Mouse (Mus musculus): ENCODE data around the gene Eva1b. TPM values are rescaled to one million over a fixed set of nuclear protein-coding genes. Genes with fewer than 3 reads are reported as not detected.

Gene Eva1b
- total RNA-seq, 2 experiments from 2014 or later, result 4.1 to 4.4 TPM

GRCm38 (mm10) chr4:126117116-126117515, 30.4 kb upstream of the Eva1b start:
- intact Hi-C loops (cut with DNase I), result no loop called here
- DNase-seq (ENCODE audit: low spot score in 2 of 2), result no peak

DNA sequence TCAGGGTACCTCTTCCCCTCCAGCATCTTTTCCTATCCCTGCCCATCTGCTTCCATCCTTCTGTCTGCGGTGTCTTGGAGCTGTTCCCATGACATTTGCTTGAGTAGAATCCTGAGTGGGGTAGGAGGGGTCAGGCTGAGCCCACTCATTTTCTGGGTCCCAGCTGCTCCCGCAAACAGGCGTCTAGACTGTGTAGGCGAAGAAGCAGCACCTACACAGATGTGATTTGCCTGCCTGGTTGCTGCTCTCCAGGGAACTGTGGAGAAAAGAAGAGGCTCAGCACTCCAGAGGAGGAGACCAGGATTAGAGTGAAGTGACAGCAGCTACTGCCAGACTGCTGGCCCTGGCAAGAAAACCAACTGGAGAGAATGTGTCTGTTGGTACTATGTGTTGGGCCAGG, 28.9 kb upstream of the Eva1b start:
- intact Hi-C loops (cut with DNase I), result loop anchor here (2.0 kb wide), 1 partner anchor 16 kb away; the partner anchor contains the start of gene Stk40
- DNase-seq (ENCODE audit: low spot score in 2 of 2), result peak; percentile 78 to 92

DNA sequence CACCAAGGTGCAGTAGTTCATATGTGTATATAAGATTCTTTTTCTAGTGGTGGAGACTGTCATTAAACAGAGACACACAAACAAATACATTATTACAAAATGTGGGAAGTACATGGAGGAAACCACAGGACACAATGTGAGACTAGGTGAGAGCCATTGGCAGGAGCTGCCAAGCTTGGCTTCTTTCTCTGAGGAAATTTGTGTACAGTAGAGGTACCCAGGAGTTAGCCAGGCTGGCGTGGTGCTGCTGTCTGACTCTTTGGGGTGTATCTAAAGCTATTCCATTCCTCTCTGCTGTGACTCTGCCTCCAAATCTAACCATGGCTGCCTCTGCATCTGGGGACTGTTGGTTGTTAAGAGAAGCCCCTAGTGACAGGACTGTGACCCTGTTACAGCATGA, 28.5 kb upstream of the Eva1b start:
- DNase-seq (ENCODE audit: low spot score in 2 of 2), result no peak
- intact Hi-C loops (cut with DNase I), result loop anchor here (2.0 kb wide), 1 partner anchor 16 kb away; the partner anchor contains the start of gene Stk40

DNA sequence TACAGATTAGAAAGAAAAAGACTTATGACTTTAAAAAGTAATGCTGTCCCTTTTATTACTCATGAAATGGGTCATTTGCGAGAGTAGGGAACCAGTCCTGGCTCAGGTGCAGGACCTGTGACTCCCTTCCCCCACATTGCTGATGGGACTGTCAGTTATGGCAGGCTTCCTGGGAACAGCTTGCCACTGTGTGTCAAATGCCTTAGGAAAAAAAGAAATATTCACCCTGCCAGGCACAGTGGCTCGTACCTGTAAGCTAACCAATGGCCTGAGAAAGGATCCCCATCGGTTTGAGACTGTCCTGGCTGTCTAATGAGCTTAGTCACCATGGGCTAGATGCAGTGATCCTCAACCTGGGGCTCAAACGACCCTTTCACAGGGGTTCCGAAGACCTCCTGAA, 27.5 kb upstream of the Eva1b start:
- DNase-seq (ENCODE audit: low spot score in 2 of 2), result no peak

DNA sequence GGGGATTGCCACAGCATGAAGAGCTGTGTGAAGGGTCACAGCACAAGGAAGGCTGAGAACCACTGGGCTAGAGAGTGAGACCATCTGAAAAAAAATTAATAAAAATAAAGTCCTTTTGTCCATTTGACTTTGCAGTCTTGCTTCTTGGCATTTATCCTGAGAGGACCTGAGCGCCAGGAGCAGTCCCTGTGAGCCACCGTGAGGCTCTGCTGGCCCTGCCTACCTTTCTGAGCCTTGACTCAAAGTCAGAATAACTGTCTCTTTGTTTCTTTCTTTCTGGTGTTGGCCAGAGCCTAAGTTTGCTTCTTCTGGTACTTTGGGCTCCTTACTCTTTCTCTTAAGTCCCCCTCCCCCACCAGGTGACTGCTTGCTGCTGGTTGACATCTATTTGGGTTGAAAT, 27.0 kb upstream of the Eva1b start:
- intact Hi-C loops (cut with DNase I), result no loop called here
- DNase-seq (ENCODE audit: low spot score in 2 of 2), result no peak

More for the DNA sequence above, 27.5 kb upstream of the Eva1b start:
- intact Hi-C loops (cut with DNase I), result no loop called here

GRCm38 (mm10) chr4:126123309-126124040, 24.1 kb upstream of the Eva1b start:
- intact Hi-C loops (cut with DNase I), result no loop called here
- peak; percentile 52 to 78 for DNase-seq (ENCODE audit: low spot score in 2 of 2)

DNA sequence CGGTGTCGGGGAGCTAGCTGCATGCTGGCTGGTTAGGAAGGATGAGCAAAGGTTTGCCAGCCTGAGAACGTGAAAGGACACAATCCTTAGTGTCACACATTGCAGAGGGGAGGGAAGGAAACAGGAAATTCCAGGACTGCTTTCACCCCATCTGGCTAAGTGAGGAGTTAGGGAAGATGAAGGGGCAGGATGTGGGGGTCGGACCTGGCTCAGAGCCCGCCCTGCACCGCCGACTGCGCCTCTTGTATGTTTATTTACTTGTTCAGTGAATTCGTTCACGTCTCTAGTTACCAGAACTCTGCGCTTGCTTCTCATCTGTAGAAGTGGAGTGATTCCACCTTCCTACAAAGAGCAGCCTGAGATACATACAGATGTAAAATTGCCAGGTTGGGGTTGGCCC, 17.0 kb upstream of the Eva1b start:
- DNase-seq (ENCODE audit: low spot score in 2 of 2), result no peak
- intact Hi-C loops (cut with DNase I), result no loop called here

GRCm38 (mm10) chr4:126131290-126132121, 16.0 kb upstream of the Eva1b start:
- DNase-seq (ENCODE audit: low spot score in 2 of 2), result peak; percentile 67 to 72
- intact Hi-C loops (cut with DNase I), result no loop called here

DNA sequence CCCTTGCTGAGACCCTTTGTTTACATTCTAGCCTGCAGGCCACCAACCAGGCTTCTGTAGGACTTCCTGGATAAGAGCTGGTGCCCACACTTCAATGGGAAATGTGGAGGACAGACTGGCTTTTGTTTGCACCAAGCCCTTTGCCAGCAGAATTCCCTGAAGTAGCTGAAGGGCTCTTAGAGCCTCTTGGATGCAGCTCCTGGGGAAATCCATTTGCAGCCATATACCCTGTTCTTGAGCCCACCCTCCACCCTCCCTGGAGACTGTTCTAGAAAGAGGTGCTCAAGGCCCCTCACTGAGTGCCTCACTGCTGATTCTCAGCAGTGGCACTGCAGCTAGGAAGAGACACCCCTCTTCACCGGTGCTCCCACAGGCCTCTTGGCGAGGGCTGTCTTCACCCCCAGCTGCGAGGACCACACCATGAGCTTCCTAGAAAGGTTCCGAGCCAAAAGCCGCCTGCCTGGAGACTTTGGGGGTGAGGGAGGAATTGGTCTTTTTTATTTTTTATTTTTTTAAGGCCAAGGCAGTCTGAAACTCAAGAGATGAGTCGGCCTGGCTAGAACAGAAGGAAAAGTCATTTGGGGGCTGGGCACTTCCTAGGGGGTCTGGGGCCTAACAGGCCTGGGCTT, 14.8 kb upstream of the Eva1b start:
- intact Hi-C loops (cut with DNase I), result no loop called here
- DNase-seq (ENCODE audit: low spot score in 2 of 2), result no peak

DNA sequence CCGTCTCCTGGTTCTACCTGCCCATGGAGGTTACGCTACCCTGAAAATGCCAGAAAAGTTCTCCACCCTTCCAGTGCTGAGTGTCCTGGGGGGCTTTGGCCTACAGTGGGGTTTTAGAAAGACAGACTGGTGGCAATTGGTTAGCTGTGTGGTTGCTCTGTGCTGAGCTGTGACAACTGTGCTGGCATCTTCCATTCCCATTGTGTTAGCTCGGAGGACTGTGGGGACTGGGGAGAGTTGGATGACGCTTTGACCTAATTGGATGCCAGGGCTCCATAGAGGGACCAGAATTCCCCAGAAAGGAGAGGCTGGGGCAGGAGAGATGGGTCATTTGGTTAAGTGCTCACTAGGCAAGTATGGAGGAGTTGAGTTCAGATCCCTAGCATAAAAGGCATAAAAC, 13.3 kb upstream of the Eva1b start:
- DNase-seq (ENCODE audit: low spot score in 2 of 2), result no peak
- intact Hi-C loops (cut with DNase I), result no loop called here

- DNase-seq (ENCODE audit: low spot score in 2 of 2), result no peak
- intact Hi-C loops (cut with DNase I), result no loop called here
These were observed 12.9 kb upstream of the Eva1b start for GRCm38 (mm10) chr4:126134639-126135038.

- DNase-seq (ENCODE audit: low spot score in 2 of 2), result no peak
- intact Hi-C loops (cut with DNase I), result no loop called here
These were observed 9.8 kb upstream of the Eva1b start for GRCm38 (mm10) chr4:126137773-126138172.

DNA sequence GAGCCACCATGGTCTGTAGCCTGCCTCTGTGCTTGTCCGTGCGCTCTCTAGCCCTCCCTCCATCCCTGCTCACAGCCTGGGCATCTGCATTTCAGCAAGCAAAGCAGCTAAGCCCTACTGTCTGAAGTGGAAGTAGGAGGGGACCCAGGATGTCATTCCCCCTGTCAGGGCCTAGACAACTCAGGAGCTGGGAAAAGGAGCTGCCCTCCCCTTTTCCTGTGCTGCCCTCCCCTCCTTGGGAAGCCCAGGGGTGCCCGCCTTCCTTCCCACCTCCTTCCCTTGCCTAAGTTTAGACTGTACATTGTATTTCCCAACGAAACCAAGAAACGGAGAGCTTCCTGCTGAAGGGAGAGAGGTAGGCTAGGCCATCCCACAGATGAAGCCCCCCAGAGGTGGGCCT, 6.5 kb upstream of the Eva1b start:
- DNase-seq (ENCODE audit: low spot score in 2 of 2), result no peak
- intact Hi-C loops (cut with DNase I), result no loop called here

DNA sequence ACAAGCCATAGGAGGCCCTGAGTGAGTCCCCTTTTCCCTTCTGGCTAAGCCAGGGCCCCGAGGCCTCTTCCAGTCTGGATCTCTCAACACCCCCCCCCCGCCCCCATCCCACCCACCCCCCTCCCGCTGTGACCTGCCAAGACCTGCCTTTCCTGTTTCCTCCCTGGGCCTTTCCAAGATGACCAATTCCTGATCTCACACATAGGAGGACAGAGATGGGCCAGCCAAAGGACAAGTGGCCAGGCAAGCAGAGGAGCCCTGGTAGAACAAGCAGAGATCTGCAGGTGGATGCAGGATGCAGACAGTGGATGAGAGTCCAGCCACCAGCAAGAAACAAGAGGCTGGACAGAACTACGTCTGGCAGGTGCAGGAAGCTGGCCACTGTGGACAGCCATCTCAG, 2.1 kb upstream of the Eva1b start:
- DNase-seq (ENCODE audit: low spot score in 2 of 2), result no peak
- intact Hi-C loops (cut with DNase I), result no loop called here

- DNase-seq (ENCODE audit: low spot score in 2 of 2), result no peak
- intact Hi-C loops (cut with DNase I), result no loop called here
These were observed 491 bp upstream of the Eva1b start for GRCm38 (mm10) chr4:126146974-126147532.

DNA sequence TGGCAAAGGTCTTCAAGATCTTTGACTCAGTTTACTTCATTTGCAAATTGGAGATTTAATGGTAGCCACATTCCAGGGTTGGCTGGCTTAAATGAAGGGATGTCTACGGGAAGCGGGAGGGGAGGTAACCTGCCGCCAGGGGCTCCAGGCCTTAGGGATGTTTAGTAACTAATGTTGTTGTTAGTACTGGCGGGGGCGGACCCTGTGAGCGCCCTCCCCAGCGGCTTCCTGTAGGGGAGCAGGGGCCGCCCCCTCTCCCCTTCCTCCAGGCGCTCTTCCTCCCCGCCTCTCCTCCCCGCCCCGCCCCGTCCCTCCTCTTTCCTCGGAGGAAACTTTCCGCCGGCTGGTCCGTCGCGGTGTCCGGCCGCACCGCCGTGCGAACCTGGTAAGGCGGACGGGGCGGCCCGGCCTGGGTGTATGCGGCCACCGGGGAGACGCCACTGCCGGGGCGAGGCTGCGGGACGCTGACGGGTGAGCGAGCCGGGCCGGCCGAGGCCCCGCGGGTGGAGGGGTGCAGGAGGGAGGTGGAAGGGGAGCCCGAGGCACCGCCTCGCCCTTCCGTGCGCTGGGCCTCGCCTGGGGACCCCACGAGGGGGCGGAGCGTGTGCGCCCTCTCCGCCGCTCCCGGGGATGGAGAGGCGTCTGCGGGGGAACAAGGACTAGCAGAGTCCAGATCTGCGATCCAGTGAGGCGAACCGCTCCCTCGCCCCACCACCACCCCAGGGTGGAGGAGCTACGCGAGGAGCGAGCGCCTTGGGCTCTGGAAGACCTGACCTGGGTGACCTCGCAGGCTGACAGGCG, 817 bp downstream of the Eva1b start:
- intact Hi-C loops (cut with DNase I), result no loop called here

DNA sequence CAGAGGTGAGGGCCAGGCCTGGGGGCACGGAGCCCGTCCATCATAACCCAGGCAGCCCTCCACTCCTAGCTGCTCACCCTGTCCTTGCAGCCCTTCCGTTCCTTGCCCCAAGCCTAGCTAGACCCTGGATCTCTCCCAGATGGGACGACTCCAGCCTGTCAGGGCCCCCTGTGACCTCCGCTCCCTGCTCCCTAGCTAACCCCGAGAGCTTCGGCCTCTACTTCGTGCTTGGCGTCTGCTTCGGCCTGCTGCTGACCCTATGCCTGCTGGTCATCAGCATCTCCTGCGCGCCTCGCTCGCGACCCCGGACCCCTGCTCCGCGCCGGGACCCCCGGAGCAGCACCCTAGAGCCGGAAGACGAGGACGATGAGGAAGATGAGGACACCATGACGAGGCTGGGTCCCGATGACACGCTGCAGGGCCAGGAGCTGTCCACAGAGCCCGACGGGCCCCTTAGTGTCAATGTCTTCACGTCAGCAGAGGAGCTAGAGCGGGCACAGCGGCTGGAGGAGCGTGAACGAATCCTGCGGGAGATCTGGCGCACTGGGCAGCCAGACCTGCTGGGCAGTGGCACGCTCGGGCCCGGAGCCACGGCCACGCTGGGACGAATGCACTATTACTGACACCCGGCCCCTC, 1.6 kb downstream of the Eva1b start:
- intact Hi-C loops (cut with DNase I), result no loop called here
- no peak for DNase-seq (ENCODE audit: low spot score in 2 of 2)

More for the DNA sequence above, 817 bp downstream of the Eva1b start:
- DNase-seq (ENCODE audit: low spot score in 2 of 2), result no peak

GRCm38 (mm10) chr4:126149798-126150197, 2.3 kb downstream of the Eva1b start:
- intact Hi-C loops (cut with DNase I), result no loop called here
- DNase-seq (ENCODE audit: low spot score in 2 of 2), result no peak
